Mouse (Mus musculus) liver, embryonic 14.5 days (tissue): ENCODE measurements around the gene Smyd3. TPM values are rescaled to one million over a fixed set of nuclear protein-coding genes. Genes with fewer than 3 reads are reported as not detected.

Experiments
- ATAC-seq: fragments of 200-750 bp; cut with Nextera tagmentation; 2 replicates; pipeline ENCODE4 v1.8.0; 2017; ENCODE audit warnings: moderate number of reproducible peaks, mild to moderate bottlenecking, moderate library complexity; ENCODE audit not compliant: insufficient read depth
- DNase-seq, 3 experiments: peaks; one replicate each; pipeline ENCODE4 v3.0.0-alpha.2; 2012 to 2013; ENCODE audit warnings: low read depth in 3 of 3, low spot score in 3 of 3
- H3K27ac ChIP-seq: fragments of 300-500 bp; sonication (generic); 2 replicates; pipeline ENCODE4 v1.5.1; 2014; ENCODE audit warnings: moderate library complexity, mild to moderate bottlenecking, control low read depth, inconsistent platforms
- H3K27me3 ChIP-seq: fragments of 300-500 bp; sonication (generic); 2 replicates; pipeline ENCODE4 v1.6.1; 2014; ENCODE audit warnings: mild to moderate bottlenecking, low read length, moderate library complexity; ENCODE audit not compliant: control insufficient read depth, insufficient read depth
- H3K36me3 ChIP-seq: fragments of 300-500 bp; sonication (generic); replicated peaks from 2 replicates; pipeline ENCODE4 v1.6.1; 2014; ENCODE audit warnings: low read depth; ENCODE audit not compliant: control insufficient read depth, insufficient read depth
- H3K4me1 ChIP-seq, 2 experiments: fragments of 200-500 bp in 1 of 2; fragments of 300-500 bp in 1 of 2; sonication (generic) in 1 of 2; replicated peaks; 2 replicates each; pipeline ENCODE4 v1.6.1; 2012 to 2014; ENCODE audit warnings: antibody characterized with exemption in 1 of 2, inconsistent platforms in 1 of 2, low read length in 1 of 2; ENCODE audit not compliant: control insufficient read depth in 2 of 2, insufficient read depth in 2 of 2
- H3K4me2 ChIP-seq: fragments of 300-500 bp; sonication (generic); 2 replicates; pipeline ENCODE4 v1.6.1; 2014; ENCODE audit warnings: low read depth, mild to moderate bottlenecking, control low read depth, moderate library complexity
- H3K4me3 ChIP-seq, 2 experiments: fragments of 200-500 bp in 1 of 2; fragments of 300-500 bp in 1 of 2; sonication (generic) in 1 of 2; 2 replicates each; pipeline ENCODE4 v1.5.1; 2012 to 2014; ENCODE audit warnings: low read depth in 2 of 2, low read length in 2 of 2, mild to moderate bottlenecking in 2 of 2, control low read depth in 1 of 2, inconsistent platforms in 1 of 2, moderate library complexity in 1 of 2; ENCODE audit not compliant: insufficient read depth in 1 of 2
- H3K9ac ChIP-seq: fragments of 300-500 bp; sonication (generic); replicated peaks from 2 replicates; pipeline ENCODE4 v1.6.1; 2014; ENCODE audit warnings: mild to moderate bottlenecking, control low read depth, moderate library complexity
- H3K9me3 ChIP-seq: fragments of 300-500 bp; sonication (generic); 2 replicates; pipeline ENCODE4 v1.6.1; 2016; ENCODE audit warnings: low read length, mixed read lengths; ENCODE audit not compliant: control insufficient read depth
- CTCF ChIP-seq: IDR thresholded peaks from 2 replicates; pipeline ENCODE4 v1.5.1; 2016; ENCODE audit warnings: antibody characterized with exemption, low read depth, control low read depth
- EP300 ChIP-seq: IDR thresholded peaks from 2 replicates; pipeline ENCODE4 v1.6.1; 2016; ENCODE audit warnings: antibody characterized with exemption, low read depth
- WGBS: fragments of 180-500 bp; shearing (Covaris S2); extraction: QIAGEN DNeasy Blood & Tissue Kit; methylation state at CpG from one replicate; pipeline ENCODE4 v1.1.7; 2014; ENCODE audit not compliant: insufficient replicate concordance; 5-methylcytosine and 5-hydroxymethylcytosine counted together
- polyA plus RNA-seq, 2 experiments: library from polyadenylated mRNA; depleted of rRNA in 1 of 2; stranded (reverse) in 1 of 2; unstranded in 1 of 2; fragments of >200 nt; fragmentation: Nextera tagmentation in 1 of 2; extraction: Ambion mirVana in 1 of 2; gene quantifications; 2 replicates each; pipeline versions ENCODE4 v1.2.1 to v1.2.3; 2012 to 2014

The Smyd3 gene
- polyA plus RNA-seq, 2 experiments: 2.6 to 6.6 TPM

DNA sequence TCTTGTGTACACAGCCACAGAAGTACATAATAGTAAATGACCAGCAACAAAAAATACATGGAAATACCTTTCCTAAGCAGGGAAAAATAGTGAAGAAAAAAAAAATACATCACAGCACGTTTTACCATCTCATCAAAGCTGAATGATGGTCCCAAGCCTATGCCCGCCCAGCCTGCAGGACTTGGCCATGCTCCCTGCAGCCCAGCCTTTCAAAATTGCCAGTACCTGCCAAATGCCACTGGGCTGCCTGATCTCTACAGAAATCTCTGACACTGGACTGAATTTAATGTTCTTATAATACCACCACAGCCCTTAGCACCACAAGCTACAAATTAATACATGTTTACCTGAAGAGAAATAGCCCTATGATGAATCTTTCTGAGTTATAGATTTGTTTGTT, 133.5 kb downstream of the Smyd3 start:
- ATAC-seq: no peak

GRCm38 (mm10) chr1:179378102-179378501, 139.7 kb downstream of the Smyd3 start:
- DNase-seq (no peak), ATAC-seq (no peak)
- Histone ChIP-seq H3K9me3 (no peaks in the 10 kb centered on the region), H3K9ac (no peak overlapping the region), H3K4me1 (no peaks in the 10 kb centered on the region), H3K27ac (no peak overlapping the region), H3K4me3 (no peak overlapping the region), H3K36me3 (no peaks in the 10 kb centered on the region), H3K4me2 (no peak overlapping the region), H3K27me3 (no peaks in the 10 kb centered on the region)
- 75% methylated on average over 4 of the region's 4 CpGs for WGBS
- no peak for TF ChIP-seq CTCF
- TF ChIP-seq EP300: no peak

More for the DNA sequence above, 133.5 kb downstream of the Smyd3 start:
- no peak overlapping the region for H3K4me2 ChIP-seq
- no peak for TF ChIP-seq EP300
- WGBS: 43% methylated on average over 2 of the region's 2 CpGs
- no peaks in the 10 kb centered on the region for H3K9me3 ChIP-seq
- H3K27me3 ChIP-seq: no peaks in the 10 kb centered on the region
- no peaks in the 10 kb centered on the region for H3K4me1 ChIP-seq
- H3K36me3 ChIP-seq: no peaks in the 10 kb centered on the region
- no peak for DNase-seq
- no peak overlapping the region for H3K27ac ChIP-seq
- no peak overlapping the region for H3K4me3 ChIP-seq
- no peak overlapping the region for H3K9ac ChIP-seq

GRCm38 (mm10) chr1:179374987-179375386, 142.9 kb downstream of the Smyd3 start:
- no peak overlapping the region for H3K4me3 ChIP-seq
- no peaks in the 10 kb centered on the region for H3K27me3 ChIP-seq
- no peak for TF ChIP-seq EP300
- TF ChIP-seq CTCF: no peak
- no peaks in the 10 kb centered on the region for H3K9me3 ChIP-seq
- DNase-seq (no peak), ATAC-seq (no peak)
- H3K27ac ChIP-seq: no peak overlapping the region
- 66% methylated on average over 4 of the region's 4 CpGs for WGBS
- no peaks in the 10 kb centered on the region for H3K36me3 ChIP-seq
- no peak overlapping the region for H3K4me2 ChIP-seq
- H3K9ac ChIP-seq: no peak overlapping the region
- H3K4me1 ChIP-seq: no peaks in the 10 kb centered on the region

GRCm38 (mm10) chr1:179373911-179374310, 143.9 kb downstream of the Smyd3 start:
- Histone ChIP-seq H3K27ac (no peak overlapping the region), H3K36me3 (no peaks in the 10 kb centered on the region), H3K4me3 (no peak overlapping the region), H3K9ac (no peak overlapping the region), H3K27me3 (no peaks in the 10 kb centered on the region), H3K4me1 (no peaks in the 10 kb centered on the region), H3K4me2 (no peak overlapping the region), H3K9me3 (no peaks in the 10 kb centered on the region)
- ATAC-seq: no peak
- 68% methylated on average over 11 of the region's 11 CpGs for WGBS
- no peak for DNase-seq
- TF ChIP-seq EP300: no peak
- no peak for TF ChIP-seq CTCF

GRCm38 (mm10) chr1:179371191-179371590, 146.7 kb downstream of the Smyd3 start:
- Histone ChIP-seq H3K27me3 (no peaks in the 10 kb centered on the region), H3K9me3 (no peaks in the 10 kb centered on the region), H3K27ac (no peak overlapping the region), H3K9ac (no peak overlapping the region), H3K36me3 (no peaks in the 10 kb centered on the region), H3K4me3 (no peak overlapping the region), H3K4me2 (no peak overlapping the region), H3K4me1 (no peaks in the 10 kb centered on the region)
- 75% methylated on average over 3 of the region's 3 CpGs for WGBS
- DNase-seq (no peak), ATAC-seq (no peak)
- no peak for TF ChIP-seq CTCF
- TF ChIP-seq EP300: no peak
